ENCODE assay signal across 8 mouse cellular contexts in genomic region chr5:129501671-129502070, GRCm38 (mm10). TPM values are rescaled to one million over a fixed set of nuclear protein-coding genes. Genes with fewer than 3 reads are reported as not detected.
DNase-seq lines count a peak whose midpoint lies in the region; ATAC-seq and TF ChIP-seq lines count a peak whose summit lies in the region.

No protein-coding gene starts in this region.

- peaks cover 28% of the 10 kb centered on the region for H3K79me2 ChIP-seq in MEL (ENCODE audit: control insufficient read depth, insufficient read depth, low read length, poor library complexity)

- TF ChIP-seq EP300 in MEL (IDR thresholded peaks at IDR 0.05; ENCODE audit: low read depth in 1 of 2, low read length in 2 of 2), result no peak

- no peak for TF ChIP-seq POLR2A in MEL (IDR thresholded peaks at IDR 0.05; ENCODE audit: control insufficient read depth in 1 of 2, insufficient read depth in 1 of 2, low read depth in 1 of 2, low read length in 2 of 2, poor library complexity in 1 of 2)

- H3K36me3 ChIP-seq in heart, embryonic 11.5 days (ENCODE audit: control insufficient read depth, insufficient read depth, low read length), result peaks cover 16% of the 10 kb centered on the region
- peaks cover 18 to 19% of the 10 kb centered on the region in 2 experiments for H3K36me3 ChIP-seq in MEL (ENCODE audit: control insufficient read depth in 1 of 2, insufficient read depth in 2 of 2, low read length in 2 of 2)
- H3K36me3 ChIP-seq in erythroblast, embryonic 14.5 days (ENCODE audit: control insufficient read depth), result peaks cover 43% of the 10 kb centered on the region
- peaks cover 9% of the 10 kb centered on the region; the same call in 1 of the 2 replicates for H3K36me3 ChIP-seq in stomach, embryonic 16.5 days (ENCODE audit: control insufficient read depth, insufficient read depth, low read length)

- 0 out of 2 replicates have a peak, but pooled peaks have one; percentile 31 for ATAC-seq in heart, embryonic 11.5 days (replicated peaks; ENCODE audit: insufficient number of reproducible peaks, low FRiP score, low TSS enrichment)
- ATAC-seq in megakaryocyte, adult 5-6 weeks (ENCODE audit: poor library complexity, severe bottlenecking), result peak; percentile 41
- ATAC-seq in stomach, embryonic 16.5 days (ENCODE audit: insufficient read depth, low FRiP score), result peak; percentile 42; the same call in 1 of the 2 replicates

- H3K9me3 ChIP-seq in heart, embryonic 11.5 days (replicated peaks; ENCODE audit: control insufficient read depth, low read length), result no peaks in the 10 kb centered on the region
- no peaks in the 10 kb centered on the region for H3K9me3 ChIP-seq in MEL (replicated peaks; ENCODE audit: insufficient read depth, low read length)
- no peaks in the 10 kb centered on the region for H3K9me3 ChIP-seq in erythroblast, embryonic 14.5 days (ENCODE audit: control insufficient read depth, low read length)
- H3K9me3 ChIP-seq in stomach, embryonic 16.5 days (replicated peaks; ENCODE audit: control insufficient read depth, low read length), result no peaks in the 10 kb centered on the region

- no peak for TF ChIP-seq RAD21 in MEL (IDR thresholded peaks at IDR 0.05; ENCODE audit: low read depth, low read length)

- H3K27me3 ChIP-seq in heart, embryonic 11.5 days (ENCODE audit: control insufficient read depth, insufficient read depth, low read length), result no peaks in the 10 kb centered on the region
- 0 out of 4 replicates have a peak, but pooled peaks cover 0 to 3% of the 10 kb centered on the region in 2 experiments for H3K27me3 ChIP-seq in MEL (ENCODE audit: control insufficient read depth in 1 of 2, insufficient read depth in 2 of 2, low read length in 2 of 2)
- peaks cover 20% of the 10 kb centered on the region for H3K27me3 ChIP-seq in erythroblast, embryonic 14.5 days (ENCODE audit: control insufficient read depth)
- H3K27me3 ChIP-seq in stomach, embryonic 16.5 days (ENCODE audit: control insufficient read depth, insufficient read depth, low read length), result no peaks in the 10 kb centered on the region

- no peak for TF ChIP-seq CTCF in MEL (IDR thresholded peaks at IDR 0.05 in 2 of 3, conservative IDR thresholded peaks at IDR 0.05 in 1 of 3; ENCODE audit: control insufficient read depth in 1 of 3, insufficient read depth in 1 of 3, low read depth in 2 of 3, low read length in 3 of 3, poor library complexity in 1 of 3, severe bottlenecking in 1 of 3)

- H3K4me1 ChIP-seq in heart, embryonic 11.5 days (ENCODE audit: control insufficient read depth, insufficient read depth, low read length), result peaks cover 8% of the 10 kb centered on the region
- peaks cover 6 to 14% of the 10 kb centered on the region in 2 experiments; a peak in 3 of 4 replicates for H3K4me1 ChIP-seq in MEL (ENCODE audit: control insufficient read depth in 1 of 2, insufficient read depth in 2 of 2, low read length in 2 of 2)
- peaks cover 29% of the 10 kb centered on the region for H3K4me1 ChIP-seq in erythroblast, embryonic 14.5 days (ENCODE audit: control insufficient read depth)
- peaks cover 13% of the 10 kb centered on the region for H3K4me1 ChIP-seq in stomach, embryonic 16.5 days (ENCODE audit: control insufficient read depth, insufficient read depth, low read length)

- peak overlapping the region; percentile 100 for H3K4me3 ChIP-seq in heart, embryonic 11.5 days (ENCODE audit: low read depth, low read length)
- H3K4me3 ChIP-seq in MEL (ENCODE audit: control insufficient read depth in 1 of 2, insufficient read depth in 1 of 2, low read depth in 2 of 2, low read length in 2 of 2), result peak overlapping the region; percentile 86 to 99
- H3K4me3 ChIP-seq in erythroblast, embryonic 14.5 days (replicated peaks), result peak overlapping the region; percentile 89
- peak overlapping the region; percentile 95 for H3K4me3 ChIP-seq in stomach, embryonic 16.5 days (replicated peaks; ENCODE audit: low read length)

- peak overlapping the region; percentile 81 for H3K27ac ChIP-seq in heart, embryonic 11.5 days (ENCODE audit: low read depth, low read length)
- H3K27ac ChIP-seq in MEL (ENCODE audit: control insufficient read depth, low read depth, low read length), result no peak overlapping the region
- H3K27ac ChIP-seq in stomach, embryonic 16.5 days (ENCODE audit: low read length), result peak overlapping the region; percentile 60; the same call in 1 of the 2 replicates

- H3K9ac ChIP-seq in heart, embryonic 11.5 days (ENCODE audit: low read depth, low read length), result peak overlapping the region; percentile 92
- H3K9ac ChIP-seq in MEL (ENCODE audit: control insufficient read depth, low read depth, low read length, poor library complexity, severe bottlenecking), result peak overlapping the region; percentile 94
- H3K9ac ChIP-seq in stomach, embryonic 16.5 days (ENCODE audit: low read length), result peak overlapping the region; percentile 95

- peak overlapping the region; percentile 97 for H3K4me2 ChIP-seq in heart, embryonic 11.5 days
- peak overlapping the region; percentile 95 for H3K4me2 ChIP-seq in stomach, embryonic 16.5 days (ENCODE audit: low read depth, low read length)

- no peak for DNase-seq in heart, adult 9 months (ENCODE audit: low spot score in 2 of 2)
- peak; percentile 25 for DNase-seq in MEL (ENCODE audit: low read depth, low spot score)
- peak; percentile 7 for DNase-seq in kidney, adult 9 months
- no peak for DNase-seq in cerebellum, adult 8-10 months

- WGBS in heart, embryonic 11.5 days (ENCODE audit: insufficient replicate concordance), result under 1% methylated on average over 38 of the region's 44 CpGs
- under 1% methylated on average over 44 of the region's 44 CpGs for WGBS in stomach, embryonic 16.5 days

TF ChIP-seq in MEL, 35 proteins besides CTCF, POLR2A, EP300 and RAD21:
- TF ChIP-seq MYB (IDR thresholded peaks at IDR 0.05; ENCODE audit: low read depth, low read length) (no peak), SMC3 (IDR thresholded peaks at IDR 0.05; ENCODE audit: low read depth, low read length) (no peak), TAL1 (IDR thresholded peaks at IDR 0.05; ENCODE audit: low read length) (no peak), MYC (IDR thresholded peaks at IDR 0.05; ENCODE audit: low read depth, low read length) (no peak), ZC3H11A (IDR thresholded peaks at IDR 0.05; ENCODE audit: low read depth, low read length) (no peak), CHD1 (IDR thresholded peaks at IDR 0.05; ENCODE audit: low read depth, low read length) (no peak), KAT2A (conservative IDR thresholded peaks at IDR 0.05; ENCODE audit: low read depth, low read length) (no peak)

RNA-seq across cellular contexts. Expression of gene Sfswap, which starts 0.7 kb away (rescaled TPM):
- 25.6 and 31.0 TPM in 2 replicates for polyA plus RNA-seq in heart, embryonic 11.5 days (2014; fragmentation: Nextera tagmentation; extraction: Ambion mirVana)
- total RNA-seq in MEL (2012; rRNA removed), result 37.4 and 38.5 TPM in 2 replicates
- polyA plus RNA-seq in MEL (2012; ENCODE audit: insufficient read depth in 1 of 2, insufficient read length in 2 of 2, low read depth in 1 of 2, low replicate concordance in 2 of 2, missing spikeins in 1 of 2), result 10 to 100 TPM in 1 of 2 experiments, not detected in 1; 74.7 TPM
- polyA plus RNA-seq in erythroblast, embryonic 14.5 days (2012), result 14.8 and 15.6 TPM in 2 replicates
- 48.3 and 48.8 TPM in 2 replicates for total RNA-seq in megakaryocyte, adult 5-6 weeks (2015)
- 57.6 and 74.0 TPM in 2 replicates for total RNA-seq in megakaryocyte, adult 5-6 weeks (2017)
- 32.9 and 35.5 TPM in 2 replicates for polyA plus RNA-seq in stomach, embryonic 16.5 days (2015; fragmentation: Nextera tagmentation; extraction: Ambion mirVana)

Comparison
In these comparisons a context has a peak if more than half of its experiments do, and no peak if none do; other contexts are left out.
1. DNase-seq: peak in MEL (single experiment) and kidney, adult 9 months (single experiment); none in heart, adult 9 months (0 of 2) and cerebellum, adult 8-10 months (single experiment).
2. Peak in every context shown above with its lines, with median percentiles within 50 percentile points of each other: ATAC-seq, H3K4me3 ChIP-seq and H3K9ac ChIP-seq.